Mouse (Mus musculus) ES-E14 (cell line): ENCODE data around the gene Cryba4.

ENCODE experiments used
- CHD2 ChIP-seq: IDR thresholded peaks from 2 replicates; pipeline ENCODE4 v1.6.1; 2014; ENCODE audit warnings: mild to moderate bottlenecking, low read depth, low read length, inconsistent platforms
- HCFC1 ChIP-seq: IDR thresholded peaks from 2 replicates; pipeline ENCODE4 v1.6.1; 2012; ENCODE audit warnings: low read length, inconsistent platforms, borderline replicate concordance; ENCODE audit not compliant: insufficient read depth
- MAFK ChIP-seq: IDR thresholded peaks from 2 replicates; pipeline ENCODE4 v1.6.1; 2014; ENCODE audit warnings: mild to moderate bottlenecking, low read depth, low read length, inconsistent platforms; ENCODE audit not compliant: insufficient read depth
- ZC3H11A ChIP-seq: IDR thresholded peaks from 2 replicates; pipeline ENCODE4 v1.6.1; 2012; ENCODE audit warnings: low read depth, mild to moderate bottlenecking, inconsistent platforms, low read length, borderline replicate concordance
- ZNF384 ChIP-seq: IDR thresholded peaks from 2 replicates; pipeline ENCODE4 v1.6.1; 2012; ENCODE audit warnings: low read depth, low read length, inconsistent platforms

- TF ChIP-seq HCFC1 (no peak), ZNF384 (no peak), CHD2 (no peak), MAFK (no peak), ZC3H11A (no peak)
Measured at GRCm38 (mm10) chr5:112254282-112254806, 2.0 kb upstream of the Cryba4 start.
